Mouse (Mus musculus): ENCODE results near the gene Gm3625. TPM values are rescaled to one million over a fixed set of nuclear protein-coding genes. Genes with fewer than 3 reads are reported as not detected.

Gm3625 gene
- polyA plus RNA-seq, 1 experiment: not detected

DNA sequence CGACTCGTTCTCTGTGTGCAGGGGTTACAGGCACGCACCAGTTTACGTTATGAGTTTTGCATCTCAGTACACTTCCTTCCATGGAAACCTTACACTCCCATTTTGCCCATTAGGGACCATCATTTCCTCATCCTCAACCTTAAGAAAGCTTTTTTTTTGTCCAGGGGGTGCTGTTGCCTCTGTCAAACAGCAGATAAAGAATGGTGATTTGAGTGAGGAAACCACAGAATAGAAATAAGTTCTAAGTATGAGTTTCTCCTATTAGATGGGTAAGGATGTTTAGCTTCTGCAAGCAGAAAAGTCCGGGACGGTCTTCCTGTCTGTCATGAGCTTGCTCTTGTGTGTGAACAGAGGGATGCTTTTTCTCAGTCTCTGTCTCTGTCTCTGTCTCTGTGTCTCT, 702 bp downstream of the Gm3625 start:
- Histone ChIP-seq H3K27me3 (ENCODE audit: control insufficient read depth, insufficient read depth, low read length) (no peaks in the 10 kb centered on the region), H3K27ac (ENCODE audit: control insufficient read depth, insufficient read depth, low read length) (no peak overlapping the region), H3K36me3 (ENCODE audit: control insufficient read depth, insufficient read depth, low read length) (no peaks in the 10 kb centered on the region), H3K4me1 (replicated peaks; ENCODE audit: control insufficient read depth, insufficient read depth, low read length) (0 out of 2 replicates have a peak, but pooled peaks cover 4% of the 10 kb centered on the region), H3K4me3 (ENCODE audit: control insufficient read depth, insufficient read depth, low read length) (peak overlapping the region; percentile 94; the same call in 1 of the 2 replicates)
- DNase-seq: peak; percentile 13
- WGBS: 29% methylated on average over 6 of the region's 6 CpGs
- TF ChIP-seq CTCF (IDR thresholded peaks at IDR 0.05; ENCODE audit: borderline replicate concordance, control insufficient read depth, extremely low read depth, insufficient read depth, low read length, poor library complexity): no peak
- no peak for TF ChIP-seq POLR2A (IDR thresholded peaks at IDR 0.05; ENCODE audit: control insufficient read depth, extremely low read depth, insufficient read depth, low read length, poor library complexity)

DNA sequence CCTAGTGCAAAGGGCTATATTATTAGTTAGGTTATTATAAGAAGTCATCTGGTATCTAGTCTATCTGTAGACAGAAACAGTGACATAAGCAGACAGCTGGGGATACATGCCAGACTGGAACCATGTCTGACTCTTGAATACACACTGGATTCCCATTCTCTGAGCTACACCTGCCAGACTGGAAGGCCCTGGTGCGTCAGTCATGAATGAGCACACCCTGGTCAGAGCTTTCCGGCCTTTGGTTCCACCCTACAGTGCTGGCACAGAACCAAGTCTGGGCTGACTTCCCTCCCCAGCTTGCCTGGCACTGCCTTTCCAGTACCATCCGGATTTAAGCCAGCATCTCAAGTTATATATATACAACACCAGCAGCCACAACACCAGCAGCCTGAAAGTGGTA, 4.1 kb downstream of the Gm3625 start:
- 88% methylated on average over 3 of the region's 3 CpGs for WGBS
- no peaks in the 10 kb centered on the region for H3K27me3 ChIP-seq (ENCODE audit: control insufficient read depth, insufficient read depth, low read length)
- DNase-seq: no peak

DNA sequence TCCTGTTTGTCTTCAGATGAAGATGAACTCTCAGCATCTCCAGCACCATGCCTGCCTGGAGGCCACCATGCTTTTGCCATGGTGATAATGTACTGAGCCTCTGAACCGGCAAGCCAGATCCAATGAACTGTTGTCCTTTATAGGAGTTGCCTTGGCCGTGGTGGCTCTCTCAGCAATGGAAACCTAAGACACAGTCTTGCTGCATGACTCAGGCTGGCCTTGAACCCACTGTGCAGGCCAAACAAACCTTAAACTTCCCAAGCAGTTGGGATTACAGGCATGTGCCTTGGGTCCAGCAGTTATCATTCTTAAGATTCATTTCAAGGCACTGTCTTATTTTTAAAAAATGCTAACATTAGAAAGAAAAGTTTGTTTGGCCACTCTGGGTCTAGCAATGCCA, 4.9 kb downstream of the Gm3625 start:
- Histone ChIP-seq H3K27ac (ENCODE audit: control insufficient read depth, insufficient read depth, low read length) (no peak overlapping the region), H3K36me3 (ENCODE audit: control insufficient read depth, insufficient read depth, low read length) (no peaks in the 10 kb centered on the region), H3K4me1 (replicated peaks; ENCODE audit: control insufficient read depth, insufficient read depth, low read length) (0 out of 2 replicates have a peak, but pooled peaks cover 4% of the 10 kb centered on the region), H3K27me3 (ENCODE audit: control insufficient read depth, insufficient read depth, low read length) (no peaks in the 10 kb centered on the region), H3K4me3 (ENCODE audit: control insufficient read depth, insufficient read depth, low read length) (no peak overlapping the region)
- 99% methylated on average over 2 of the region's 2 CpGs for WGBS
- no peak for TF ChIP-seq CTCF (IDR thresholded peaks at IDR 0.05; ENCODE audit: borderline replicate concordance, control insufficient read depth, extremely low read depth, insufficient read depth, low read length, poor library complexity)
- TF ChIP-seq POLR2A (IDR thresholded peaks at IDR 0.05; ENCODE audit: control insufficient read depth, extremely low read depth, insufficient read depth, low read length, poor library complexity): no peak
- DNase-seq: no peak

More for the DNA sequence above, 4.1 kb downstream of the Gm3625 start:
- H3K4me3 ChIP-seq (ENCODE audit: control insufficient read depth, insufficient read depth, low read length): no peak overlapping the region
- no peak overlapping the region for H3K27ac ChIP-seq (ENCODE audit: control insufficient read depth, insufficient read depth, low read length)
- TF ChIP-seq CTCF (IDR thresholded peaks at IDR 0.05; ENCODE audit: borderline replicate concordance, control insufficient read depth, extremely low read depth, insufficient read depth, low read length, poor library complexity): no peak
- TF ChIP-seq POLR2A (IDR thresholded peaks at IDR 0.05; ENCODE audit: control insufficient read depth, extremely low read depth, insufficient read depth, low read length, poor library complexity): no peak
- H3K4me1 ChIP-seq (replicated peaks; ENCODE audit: control insufficient read depth, insufficient read depth, low read length): 0 out of 2 replicates have a peak, but pooled peaks cover 4% of the 10 kb centered on the region
- no peaks in the 10 kb centered on the region for H3K36me3 ChIP-seq (ENCODE audit: control insufficient read depth, insufficient read depth, low read length)

DNA sequence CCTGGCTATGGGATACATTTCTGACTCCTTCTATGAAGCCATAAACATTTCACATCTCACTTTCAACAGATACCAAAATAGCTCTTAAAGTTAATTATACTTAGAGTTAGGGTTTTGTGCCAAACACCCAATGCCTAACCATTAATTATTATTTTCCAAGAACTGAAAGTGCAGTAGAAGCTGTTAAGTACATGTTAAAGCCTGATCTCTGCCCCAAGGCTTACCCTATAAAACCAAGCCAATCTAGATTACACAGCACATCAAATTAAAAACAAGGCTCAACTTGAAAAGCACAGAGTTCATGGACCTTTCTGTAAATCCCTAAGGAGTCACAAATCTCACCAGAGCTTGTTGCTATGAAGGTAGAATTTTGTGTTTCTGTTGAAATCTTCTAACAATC, 10.4 kb downstream of the Gm3625 start:
- Histone ChIP-seq H3K27ac (ENCODE audit: control insufficient read depth, insufficient read depth, low read length) (no peak overlapping the region), H3K27me3 (ENCODE audit: control insufficient read depth, insufficient read depth, low read length) (no peaks in the 10 kb centered on the region), H3K36me3 (ENCODE audit: control insufficient read depth, insufficient read depth, low read length) (no peaks in the 10 kb centered on the region), H3K4me3 (ENCODE audit: control insufficient read depth, insufficient read depth, low read length) (no peak overlapping the region), H3K4me1 (replicated peaks; ENCODE audit: control insufficient read depth, insufficient read depth, low read length) (no peaks in the 10 kb centered on the region)
- no peak for TF ChIP-seq CTCF (IDR thresholded peaks at IDR 0.05; ENCODE audit: borderline replicate concordance, control insufficient read depth, extremely low read depth, insufficient read depth, low read length, poor library complexity)
- TF ChIP-seq POLR2A (IDR thresholded peaks at IDR 0.05; ENCODE audit: control insufficient read depth, extremely low read depth, insufficient read depth, low read length, poor library complexity): no peak
- no peak for DNase-seq

DNA sequence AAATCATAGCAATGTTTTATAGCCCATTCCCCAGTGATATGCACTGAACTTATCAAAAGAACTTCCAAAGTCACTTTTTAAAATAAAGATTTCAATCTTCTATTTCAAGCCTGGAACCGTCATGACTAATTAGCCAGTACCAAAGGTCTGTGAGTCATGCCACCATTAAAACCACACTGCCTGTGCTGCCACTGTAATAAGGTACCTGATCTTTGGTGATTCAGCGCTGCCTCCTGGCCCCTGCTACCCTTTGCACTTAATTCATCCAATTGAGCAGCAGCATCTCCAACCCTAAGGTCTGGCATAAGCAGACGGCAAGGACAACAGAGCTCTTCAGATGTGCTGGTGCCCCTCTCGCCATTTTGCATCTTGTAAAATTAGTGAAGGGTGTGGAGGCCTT, 18.7 kb downstream of the Gm3625 start:
- no peak overlapping the region for H3K4me3 ChIP-seq (ENCODE audit: control insufficient read depth, insufficient read depth, low read length)
- H3K4me1 ChIP-seq (replicated peaks; ENCODE audit: control insufficient read depth, insufficient read depth, low read length): no peaks in the 10 kb centered on the region
- TF ChIP-seq POLR2A (IDR thresholded peaks at IDR 0.05; ENCODE audit: control insufficient read depth, extremely low read depth, insufficient read depth, low read length, poor library complexity): no peak
- no peak for TF ChIP-seq CTCF (IDR thresholded peaks at IDR 0.05; ENCODE audit: borderline replicate concordance, control insufficient read depth, extremely low read depth, insufficient read depth, low read length, poor library complexity)
- no peak overlapping the region for H3K27ac ChIP-seq (ENCODE audit: control insufficient read depth, insufficient read depth, low read length)
- no peaks in the 10 kb centered on the region for H3K36me3 ChIP-seq (ENCODE audit: control insufficient read depth, insufficient read depth, low read length)
- 97% methylated on average over 4 of the region's 4 CpGs for WGBS
- H3K27me3 ChIP-seq (ENCODE audit: control insufficient read depth, insufficient read depth, low read length): no peaks in the 10 kb centered on the region
- DNase-seq: no peak

DNA sequence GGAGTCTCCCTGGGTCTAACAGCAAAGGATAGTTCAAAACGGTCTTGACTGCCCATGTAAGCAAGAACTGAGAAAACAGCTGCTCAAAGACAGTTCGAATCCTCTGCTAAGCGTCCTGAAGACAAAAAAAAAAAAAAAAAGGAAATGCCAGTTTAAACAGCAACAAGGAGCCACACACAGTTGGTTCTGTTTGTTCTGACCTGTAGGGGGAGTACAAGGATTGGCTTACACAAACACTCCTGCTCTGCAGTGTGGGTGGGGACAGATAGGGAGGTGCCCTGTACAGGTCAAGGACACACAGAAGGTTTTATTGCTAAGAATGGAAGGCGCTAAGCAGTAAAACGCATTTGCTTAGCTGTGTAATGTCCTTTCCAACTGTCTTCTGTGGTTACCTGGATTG, 20.9 kb downstream of the Gm3625 start:
- peak; percentile 49 for DNase-seq
- TF ChIP-seq POLR2A (IDR thresholded peaks at IDR 0.05; ENCODE audit: control insufficient read depth, extremely low read depth, insufficient read depth, low read length, poor library complexity) (no peak), CTCF (IDR thresholded peaks at IDR 0.05; ENCODE audit: borderline replicate concordance, control insufficient read depth, extremely low read depth, insufficient read depth, low read length, poor library complexity) (no peak)

More for the DNA sequence above, 20.9 kb downstream of the Gm3625 start:
- H3K4me3 ChIP-seq (ENCODE audit: control insufficient read depth, insufficient read depth, low read length): no peak overlapping the region
- H3K27me3 ChIP-seq (ENCODE audit: control insufficient read depth, insufficient read depth, low read length): no peaks in the 10 kb centered on the region
- WGBS: 36% methylated on average over 5 of the region's 5 CpGs
- H3K36me3 ChIP-seq (ENCODE audit: control insufficient read depth, insufficient read depth, low read length): no peaks in the 10 kb centered on the region
- H3K27ac ChIP-seq (ENCODE audit: control insufficient read depth, insufficient read depth, low read length): no peak overlapping the region
- no peaks in the 10 kb centered on the region for H3K4me1 ChIP-seq (replicated peaks; ENCODE audit: control insufficient read depth, insufficient read depth, low read length)

Measured in thymus, adult 2 months (tissue).